ENCODE assay signal across 8 mouse cellular contexts in the genomic region with DNA sequence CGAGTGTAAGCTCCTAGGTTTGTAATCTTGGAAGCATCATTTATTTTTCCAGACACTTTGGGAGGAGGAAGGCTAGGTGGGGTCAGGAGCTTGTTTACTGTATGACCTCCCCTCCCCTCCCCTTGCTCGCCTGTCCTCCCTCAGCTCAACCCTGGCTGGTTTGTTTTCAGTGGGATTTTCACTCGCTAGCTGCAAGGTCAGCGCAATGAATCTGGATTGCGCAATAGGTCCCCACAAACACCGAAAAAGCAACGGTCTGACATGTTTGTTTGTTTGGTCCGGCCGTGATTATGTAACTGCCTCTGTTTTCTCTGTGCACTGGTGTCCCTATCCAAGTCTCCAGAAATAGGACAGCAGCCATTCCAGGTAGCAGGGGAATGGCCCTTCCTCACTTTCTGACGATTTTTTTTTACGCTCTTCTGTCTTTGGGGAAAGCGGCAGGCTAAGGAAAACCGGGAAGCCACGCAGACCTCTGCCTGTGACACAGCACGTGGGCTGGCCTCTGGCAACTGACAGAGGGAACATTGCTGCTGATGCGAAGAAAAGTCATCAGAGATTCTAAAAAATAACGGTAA.
DNase-seq lines count a peak whose midpoint lies in the region; ATAC-seq lines count a peak whose summit lies in the region.

No protein-coding gene starts in this region.

- H3K4me3 ChIP-seq in heart, embryonic 15.5 days = no peak overlapping the region

- H3K4me2 ChIP-seq in heart, embryonic 15.5 days = peak overlapping the region; percentile 39; the same call in 1 of the 2 replicates

- H3K9ac ChIP-seq in heart, embryonic 15.5 days = no peak overlapping the region

- ATAC-seq in heart, embryonic 15.5 days (replicated peaks; ENCODE audit: insufficient number of reproducible peaks, insufficient read depth, low FRiP score, low read depth) = no peak
- no peak for ATAC-seq in megakaryocyte-erythroid progenitor cell, adult 5-6 weeks (replicated peaks; ENCODE audit: low FRiP score, low TSS enrichment, poor library complexity, severe bottlenecking)

- peak; percentile 32 for DNase-seq in ovary, postnatal 36 days (ENCODE audit: low spot score)
- DNase-seq in ovary, postnatal 14 days (ENCODE audit: low spot score) = no peak
- peak; percentile 34 for DNase-seq in embryo, embryonic 10 days (ENCODE audit: low spot score)
- peak; percentile 71 to 82 for DNase-seq in kidney, postnatal 25 days
- DNase-seq in lung, postnatal 36 days = peak; percentile 73
- no peak for DNase-seq in spleen, postnatal 14 days (ENCODE audit: low spot score in 2 of 2)

- H3K27me3 ChIP-seq in heart, embryonic 15.5 days = peaks cover 15% of the 10 kb centered on the region

- no peak overlapping the region for H3K27ac ChIP-seq in heart, embryonic 15.5 days

- 22% methylated on average over 17 of the region's 17 CpGs for WGBS in heart, embryonic 15.5 days

- H3K4me1 ChIP-seq in heart, embryonic 15.5 days (replicated peaks) = peaks cover 35% of the 10 kb centered on the region

- no peaks in the 10 kb centered on the region for H3K36me3 ChIP-seq in heart, embryonic 15.5 days

- no peaks in the 10 kb centered on the region for H3K9me3 ChIP-seq in heart, embryonic 15.5 days (replicated peaks)

Comparison
In these comparisons a context has a peak if more than half of its experiments do, and no peak if none do; other contexts are left out.
1. DNase-seq: peak in ovary, postnatal 36 days (single experiment), embryo, embryonic 10 days (single experiment), kidney, postnatal 25 days (2 of 2) and lung, postnatal 36 days (single experiment); none in ovary, postnatal 14 days (single experiment) and spleen, postnatal 14 days (0 of 2).